Mouse (Mus musculus) C2C12 (cell line): ENCODE measurements around the gene Map3k21. TPM values are rescaled to one million over a fixed set of nuclear protein-coding genes. Genes with fewer than 3 reads are reported as not detected.

Experiments used
- H3K27me3 ChIP-seq: one replicate; pipeline ENCODE4 v1.6.1; 2011; ENCODE audit not compliant: control insufficient read depth, insufficient read depth, insufficient read length
- H3K36me3 ChIP-seq: one replicate; pipeline ENCODE4 v1.6.1; 2011; ENCODE audit not compliant: control insufficient read depth, insufficient read depth
- H3K4me3 ChIP-seq: one replicate; pipeline ENCODE4 v1.5.1; 2011; ENCODE audit warnings: mild to moderate bottlenecking, control low read depth; ENCODE audit not compliant: poor library complexity, insufficient read depth, severe bottlenecking
- H3K79me2 ChIP-seq: one replicate; pipeline ENCODE4 v1.6.1; 2011; ENCODE audit not compliant: control insufficient read depth, insufficient read depth
- H3K79me3 ChIP-seq: one replicate; pipeline ENCODE4 v1.6.1; 2011; ENCODE audit warnings: low read depth, control low read depth
- H3ac ChIP-seq: one replicate; pipeline ENCODE3; 2011; ENCODE audit warnings: low read depth; ENCODE audit not compliant: control insufficient read depth, insufficient read length
- CEBPB ChIP-seq: IDR thresholded peaks from one replicate; pipeline ENCODE4 v1.6.1; 2011; ENCODE audit warnings: low read depth, mild to moderate bottlenecking, control low read depth, moderate library complexity
- CTCF ChIP-seq: IDR thresholded peaks from one replicate; pipeline ENCODE4 v1.5.1; 2011; ENCODE audit not compliant: control insufficient read depth, insufficient read depth, insufficient read length
- FOSL1 ChIP-seq: IDR thresholded peaks from one replicate; pipeline ENCODE4 v1.8.0; 2011; ENCODE audit warnings: mild to moderate bottlenecking, low read length; ENCODE audit not compliant: poor library complexity, insufficient read depth, severe bottlenecking
- MAX ChIP-seq: IDR thresholded peaks from one replicate; pipeline ENCODE4 v1.6.1; 2011; ENCODE audit warnings: mild to moderate bottlenecking, control low read depth
- MYOD1 ChIP-seq: IDR thresholded peaks from one replicate; pipeline ENCODE4 v1.6.1; 2011; ENCODE audit warnings: low read depth; ENCODE audit not compliant: control insufficient read depth, insufficient read length
- MYOG ChIP-seq: IDR thresholded peaks from one replicate; pipeline ENCODE4 v1.6.1; 2011; ENCODE audit not compliant: control insufficient read depth, insufficient read length; ENCODE audit errors: extremely low read depth
- USF1 ChIP-seq: IDR thresholded peaks from one replicate; pipeline ENCODE4 v1.6.1; 2011; ENCODE audit warnings: low read depth, mild to moderate bottlenecking, control low read depth, moderate library complexity
- polyA plus RNA-seq: library from polyadenylated mRNA; unstranded; fragments of >200 nt; fragmentation: generic; extraction: Trizol; gene quantifications from one replicate; pipeline ENCODE4 v1.2.1, GENCODE M21; 2012; ENCODE audit warnings: missing spikeins

Gene Map3k21
- polyA plus RNA-seq, 1 experiment: not detected

GRCm38 (mm10) chr8:125897388-125897787 lies 12.9 kb upstream of the Map3k21 start:
- peaks cover 13% of the 10 kb centered on the region for H3K27me3 ChIP-seq
- no peak overlapping the region for H3ac ChIP-seq
- H3K79me3 ChIP-seq: no peaks in the 10 kb centered on the region
- no peak for TF ChIP-seq FOSL1
- TF ChIP-seq MYOG: no peak
- no peak for TF ChIP-seq MAX
- no peak for TF ChIP-seq USF1
- no peak for TF ChIP-seq CTCF
- TF ChIP-seq CEBPB: no peak
- no peak for TF ChIP-seq MYOD1
- H3K4me3 ChIP-seq: no peak overlapping the region
- H3K79me2 ChIP-seq: no peaks in the 10 kb centered on the region
- H3K36me3 ChIP-seq: no peaks in the 10 kb centered on the region

GRCm38 (mm10) chr8:125897868-125898788 lies 12.1 kb upstream of the Map3k21 start, which contains the start of gene Pcnx2:
Gene Pcnx2, minus strand, starts transcription at chr8:125898317.
- peaks cover 13% of the 10 kb centered on the region for H3K27me3 ChIP-seq
- no peak within 1 kb of the TSS for H3K4me3 ChIP-seq
- H3K79me3 ChIP-seq: no peaks in the 10 kb centered on the region
- H3K36me3 ChIP-seq: no peaks in the 10 kb centered on the region
- TF ChIP-seq CTCF: no peak
- no peak for TF ChIP-seq MYOD1
- TF ChIP-seq MAX: no peak
- no peak for TF ChIP-seq CEBPB
- TF ChIP-seq FOSL1: no peak
- no peak for TF ChIP-seq USF1
- TF ChIP-seq MYOG: no peak
- no peaks in the 10 kb centered on the region for H3K79me2 ChIP-seq
- H3ac ChIP-seq: no peak within 1 kb of the TSS

GRCm38 (mm10) chr8:125898899-125899298 lies 11.4 kb upstream of the Map3k21 start:
- no peaks in the 10 kb centered on the region for H3K79me3 ChIP-seq
- H3K4me3 ChIP-seq: no peak overlapping the region
- TF ChIP-seq MYOG (no peak), CTCF (peak; percentile 22), MAX (no peak), CEBPB (no peak)
- H3K79me2 ChIP-seq: no peaks in the 10 kb centered on the region
- peaks cover 13% of the 10 kb centered on the region for H3K27me3 ChIP-seq
- H3ac ChIP-seq: no peak overlapping the region
- H3K36me3 ChIP-seq: no peaks in the 10 kb centered on the region

- no peak for TF ChIP-seq MYOG
- no peak for TF ChIP-seq CTCF
- TF ChIP-seq CEBPB: no peak
- TF ChIP-seq FOSL1: no peak
- TF ChIP-seq USF1: no peak
- no peak for TF ChIP-seq MYOD1
- TF ChIP-seq MAX: no peak
- no peaks in the 10 kb centered on the region for H3K79me3 ChIP-seq
- H3ac ChIP-seq: no peak overlapping the region
- no peaks in the 10 kb centered on the region for H3K79me2 ChIP-seq
- peaks cover 9% of the 10 kb centered on the region for H3K27me3 ChIP-seq
- no peak overlapping the region for H3K4me3 ChIP-seq
- H3K36me3 ChIP-seq: no peaks in the 10 kb centered on the region
These were observed 9.1 kb upstream of the Map3k21 start for GRCm38 (mm10) chr8:125901167-125901566.

- no peaks in the 10 kb centered on the region for H3K79me2 ChIP-seq
- H3K36me3 ChIP-seq: no peaks in the 10 kb centered on the region
- no peak overlapping the region for H3K4me3 ChIP-seq
- no peak for TF ChIP-seq MYOG
- no peak overlapping the region for H3ac ChIP-seq
- no peaks in the 10 kb centered on the region for H3K79me3 ChIP-seq
- peaks cover 6% of the 10 kb centered on the region for H3K27me3 ChIP-seq
These were observed 7.7 kb upstream of the Map3k21 start for GRCm38 (mm10) chr8:125902521-125902920.

- TF ChIP-seq MYOG: no peak
- no peak for TF ChIP-seq MAX
- TF ChIP-seq FOSL1: no peak
- TF ChIP-seq MYOD1: no peak
- no peak for TF ChIP-seq CEBPB
- TF ChIP-seq USF1: no peak
- TF ChIP-seq CTCF: no peak
- Histone ChIP-seq H3K4me3 (no peak overlapping the region), H3ac (no peak overlapping the region)
These were observed 4.9 kb upstream of the Map3k21 start for GRCm38 (mm10) chr8:125905341-125905740.

More at GRCm38 (mm10) chr8:125905341-125905740, 4.9 kb upstream of the Map3k21 start:
- H3K79me3 ChIP-seq: no peaks in the 10 kb centered on the region
- H3K27me3 ChIP-seq: peaks cover 3% of the 10 kb centered on the region
- H3K79me2 ChIP-seq: no peaks in the 10 kb centered on the region
- H3K36me3 ChIP-seq: no peaks in the 10 kb centered on the region
